Mouse (Mus musculus) layer of hippocampus, adult 8-10 months (tissue): ENCODE data around the gene Lamp1. TPM values are rescaled to one million over a fixed set of nuclear protein-coding genes. Genes with fewer than 3 reads are reported as not detected.

ENCODE experiments used
- DNase-seq, 2 experiments: peaks; one replicate each; pipeline ENCODE4 v3.0.0; 2022; ENCODE audit warnings: low spot score in 2 of 2
- microRNA-seq, 2 experiments: library from miRNA; unstranded; fragments of <30 nt; microRNA quantifications; one replicate each; pipeline ENCODE4 v1.2.0; 2022
- total RNA-seq, 4 experiments: library from RNA; stranded (reverse); gene quantifications; 2 replicates each; pipeline ENCODE4 v1.2.4; 2022

The Lamp1 gene
- total RNA-seq, 4 experiments from 2014 or later: 261 to 360 (median 306) TPM

GRCm38 (mm10) chr8:13200301-13201012, 41.5 kb downstream of the Lamp1 start, which contains the start of gene Grtp1:
TSS of gene Grtp1 (minus strand) at chr8:13200620.
- no peak for DNase-seq

- no peak for DNase-seq
Measured at GRCm38 (mm10) chr8:13201013-13201334, 42.0 kb downstream of the Lamp1 start.

GRCm38 (mm10) chr8:13202041-13202440, 43.1 kb downstream of the Lamp1 start:
- no peak for DNase-seq

- no peak for DNase-seq
Measured at GRCm38 (mm10) chr8:13202806-13203205, 43.8 kb downstream of the Lamp1 start.

GRCm38 (mm10) chr8:13203472-13203871, 44.5 kb downstream of the Lamp1 start:
- no peak for DNase-seq

GRCm38 (mm10) chr8:13204371-13205140, 45.6 kb downstream of the Lamp1 start:
- no peak for DNase-seq

- DNase-seq: no peak
Measured at GRCm38 (mm10) chr8:13205311-13205710, 46.4 kb downstream of the Lamp1 start.

- no peak for DNase-seq
Measured at GRCm38 (mm10) chr8:13206290-13206689, 47.3 kb downstream of the Lamp1 start.

- no peak for DNase-seq
Measured at GRCm38 (mm10) chr8:13208627-13209355, 49.8 kb downstream of the Lamp1 start.

GRCm38 (mm10) chr8:13209770-13210169, 50.8 kb downstream of the Lamp1 start:
- DNase-seq: no peak

- DNase-seq: peak; percentile 80 to 89
Measured at GRCm38 (mm10) chr8:13213479-13214268, 54.7 kb downstream of the Lamp1 start.

GRCm38 (mm10) chr8:13216386-13216785, 57.4 kb downstream of the Lamp1 start:
- DNase-seq: no peak

- DNase-seq: no peak
Measured at GRCm38 (mm10) chr8:13217093-13217492, 58.1 kb downstream of the Lamp1 start.

GRCm38 (mm10) chr8:13217986-13218385, 59.0 kb downstream of the Lamp1 start:
- no peak for DNase-seq

- no peak for DNase-seq
Measured at GRCm38 (mm10) chr8:13218441-13218840, 59.5 kb downstream of the Lamp1 start.

- no peak for DNase-seq
Measured at GRCm38 (mm10) chr8:13224426-13224825, 65.5 kb downstream of the Lamp1 start.

Small RNAs within 50 kb of the gene (microRNA-seq; reads per million reads assigned to microRNA genes)
- gene Mir1968 (7.1 to 18.8 reads per million in 2 experiments), gene Mir7065 (0 to 0.25 reads per million in 2 experiments)

Other genes starting within 250 kb of the Lamp1 start
- not detected for gene F7, start 133.1 kb upstream of the Lamp1 start, total RNA-seq
- not detected for gene F10, start 121.9 kb upstream of the Lamp1 start, total RNA-seq
- gene Proz, start 98.2 kb upstream of the Lamp1 start, total RNA-seq: not detected
- gene Pcid2, start 53.7 kb upstream of the Lamp1 start, total RNA-seq: 10 to 100 TPM; 25.6 to 35.2 (median 27.4) TPM
- 10 to 100 TPM; 53.7 to 60.8 (median 57.4) TPM for gene Cul4a, start 53.5 kb upstream of the Lamp1 start, total RNA-seq
- gene Grtp1, start 41.5 kb downstream of the Lamp1 start, total RNA-seq: 1 to 10 TPM; 3.9 to 6.7 (median 5.5) TPM
- gene Adprhl1, start 95.0 kb downstream of the Lamp1 start, total RNA-seq: 1 to 10 TPM in 2 of 4 experiments, under 1 TPM in 2; 0.59 to 1.3 (median 1.0) TPM
- 10 to 100 TPM; 35.8 to 39.8 (median 38.4) TPM for gene Dcun1d2, start 129.0 kb downstream of the Lamp1 start, total RNA-seq
- gene Tmco3, start 129.0 kb downstream of the Lamp1 start, total RNA-seq: 10 to 100 TPM; 45.3 to 53.0 (median 49.2) TPM
- gene Tfdp1, start 179.6 kb downstream of the Lamp1 start, total RNA-seq: 10 to 100 TPM; 58.4 to 71.6 (median 67.4) TPM
- gene Atp4b, start 237.7 kb downstream of the Lamp1 start, total RNA-seq: not detected
- not detected for gene Grk1, start 245.9 kb downstream of the Lamp1 start, total RNA-seq